Comparison of ENCODE assay signal across 10 mouse cellular contexts in genomic region chrX:73685629-73686028, GRCm38 (mm10). TPM values are rescaled to one million over a fixed set of nuclear protein-coding genes. Genes with fewer than 3 reads are reported as not detected.
DNase-seq lines count a peak whose midpoint lies in the region; ATAC-seq lines count a peak whose summit lies in the region.
"Had no signal": no experiment of that assay in that cellular context is flagged by ENCODE, and none has a peak within 500 bp of the region (broad histone marks: within the 10 kb centered on the region; RNA-seq: fewer than 3 reads in every experiment).

No protein-coding gene starts in this region.

- 0 out of 2 replicates have a peak overlapping the region, but pooled peaks have one; percentile 51 for H3K27ac ChIP-seq in intestine, embryonic 15.5 days
- H3K27ac ChIP-seq: layer of hippocampus, adult 2 months; macrophage had no signal

- H3K9me3 ChIP-seq in intestine, embryonic 15.5 days = no peaks in the 10 kb centered on the region

- H3K9ac ChIP-seq in intestine, embryonic 15.5 days = no peak overlapping the region

- no peak overlapping the region for H3K4me3 ChIP-seq in intestine, embryonic 15.5 days (replicated peaks)
- H3K4me3 ChIP-seq: layer of hippocampus, adult 2 months had no signal

- whole genome bisulfite sequencing in intestine, embryonic 15.5 days = 41% methylated on average over 3 of the region's 3 CpGs

- no peaks in the 10 kb centered on the region for H3K27me3 ChIP-seq in intestine, embryonic 15.5 days (replicated peaks)

- no peak overlapping the region for H3K4me2 ChIP-seq in intestine, embryonic 15.5 days (replicated peaks)

- H3K4me1 ChIP-seq in intestine, embryonic 15.5 days (replicated peaks) = no peaks in the 10 kb centered on the region

- peak; percentile 79 for ATAC-seq in intestine, embryonic 15.5 days
- no peak for ATAC-seq in inflammation-experienced regulatory T-cells, adult 6 months

- peak; percentile 59 for DNase-seq in 3134 (ENCODE audit: extremely low read depth, insufficient read length, low spot score)
- DNase-seq in Muller cell, postnatal 12 days (ENCODE audit: inconsistent ontology term) = peak; percentile 70
- peak; percentile 30 to 38 for DNase-seq in cerebellum, postnatal 36 days
- DNase-seq in thymus, postnatal 0 days (ENCODE audit: low spot score) = no peak
- DNase-seq in layer of hippocampus, adult 9-11 months = no peak
- DNase-seq in right cerebral cortex, postnatal 14 days = no peak

- H3K36me3 ChIP-seq in intestine, embryonic 15.5 days = no peaks in the 10 kb centered on the region

RNA-seq across cellular contexts. Expression of gene Slc6a8, which starts 12.7 kb away (rescaled TPM):
- 7.1 and 9.1 TPM in 2 replicates for polyA plus RNA-seq in intestine, embryonic 15.5 days (2015; fragmentation: Nextera tagmentation; extraction: Ambion mirVana)
- 5.1 TPM in 2 replicates for polyA plus RNA-seq in thymus, postnatal 0 days (2015; fragmentation: Nextera tagmentation; extraction: Ambion mirVana)
- 1 to 10 TPM in 1 of 3 experiments, under 1 TPM in 2; 0.82 to 1.2 (median 0.86) TPM for polyA plus RNA-seq in inflammation-experienced regulatory T-cells, adult 6 months (2017; shearing (Covaris generic))

RNA-seq across cellular contexts. Expression of gene Pnck, which starts 25.7 kb away (rescaled TPM):
- polyA plus RNA-seq in intestine, embryonic 15.5 days (2015; fragmentation: Nextera tagmentation; extraction: Ambion mirVana) = 12.4 and 12.7 TPM in 2 replicates
- 5.4 and 6.4 TPM in 2 replicates for polyA plus RNA-seq in thymus, postnatal 0 days (2015; fragmentation: Nextera tagmentation; extraction: Ambion mirVana)
- 1 to 10 TPM in 2 of 3 experiments, under 1 TPM in 1; 0.48 to 4.1 (median 2.3) TPM for polyA plus RNA-seq in inflammation-experienced regulatory T-cells, adult 6 months (2017; shearing (Covaris generic))

RNA-seq across cellular contexts. Expression of gene Bcap31, which starts 30.3 kb away (rescaled TPM):
- polyA plus RNA-seq in intestine, embryonic 15.5 days (2015; fragmentation: Nextera tagmentation; extraction: Ambion mirVana) = 296 and 302 TPM in 2 replicates
- 292 and 314 TPM in 2 replicates for polyA plus RNA-seq in thymus, postnatal 0 days (2015; fragmentation: Nextera tagmentation; extraction: Ambion mirVana)
- 100 to 1,000 TPM; 275 to 325 (median 313) TPM for polyA plus RNA-seq in inflammation-experienced regulatory T-cells, adult 6 months (2017; shearing (Covaris generic))

RNA-seq across cellular contexts. Expression of gene Abcd1, which starts 30.8 kb away (rescaled TPM):
- polyA plus RNA-seq in intestine, embryonic 15.5 days (2015; fragmentation: Nextera tagmentation; extraction: Ambion mirVana) = 18.5 and 20.2 TPM in 2 replicates
- 29.4 and 34.3 TPM in 2 replicates for polyA plus RNA-seq in thymus, postnatal 0 days (2015; fragmentation: Nextera tagmentation; extraction: Ambion mirVana)
- polyA plus RNA-seq in inflammation-experienced regulatory T-cells, adult 6 months (2017; shearing (Covaris generic)) = 10 to 100 TPM; 22.9 to 35.1 (median 34.0) TPM

RNA-seq across cellular contexts. Expression of gene Dusp9, which starts 46.4 kb away (rescaled TPM):
- polyA plus RNA-seq in intestine, embryonic 15.5 days (2015; fragmentation: Nextera tagmentation; extraction: Ambion mirVana) = 10.7 and 11.0 TPM in 2 replicates
- polyA plus RNA-seq in thymus, postnatal 0 days (2015; fragmentation: Nextera tagmentation; extraction: Ambion mirVana) = 0.35 and 0.46 TPM in 2 replicates
- under 1 TPM in 1 of 3 experiments, not detected in 2; 0.34 TPM for polyA plus RNA-seq in inflammation-experienced regulatory T-cells, adult 6 months (2017; shearing (Covaris generic))

Comparison
In these comparisons a context has a peak if more than half of its experiments do, and no peak if none do; other contexts are left out.
1. DNase-seq: peak in 3134 (single experiment), Muller cell, postnatal 12 days (single experiment) and cerebellum, postnatal 36 days (2 of 2); none in thymus, postnatal 0 days (single experiment), layer of hippocampus, adult 9-11 months (single experiment) and right cerebral cortex, postnatal 14 days (single experiment).